In the genomic region with DNA sequence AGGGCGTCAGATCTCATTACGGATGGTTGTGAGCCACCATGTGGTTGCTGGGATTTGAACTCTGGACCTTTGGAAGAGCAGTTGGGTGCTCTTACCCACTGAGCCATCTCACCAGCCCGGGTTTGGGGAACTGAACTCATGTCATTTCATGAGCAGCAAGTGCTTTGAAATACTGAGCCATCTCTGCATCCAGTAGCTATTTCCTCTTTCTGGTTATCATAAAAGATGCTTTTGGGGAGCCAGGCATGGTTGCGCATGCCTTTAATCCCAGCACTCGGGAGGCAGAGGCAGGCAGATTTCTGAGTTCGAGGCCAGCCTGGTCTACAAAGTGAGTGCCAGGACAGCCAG, we compare ENCODE assay signal across 8 mouse cellular contexts. TPM values are rescaled to one million over a fixed set of nuclear protein-coding genes. Genes with fewer than 3 reads are reported as not detected.
"Had no signal": no experiment of that assay in that cellular context is flagged by ENCODE, and none has a peak within 500 bp of the region (broad histone marks: within the 10 kb centered on the region; RNA-seq: fewer than 3 reads in every experiment).

No protein-coding gene starts in this region.

RNA-seq across cellular contexts. Expression of a gene that starts 14.6 kb away (rescaled TPM):
- total RNA-seq: midbrain, postnatal 0 days had no signal
- polyA plus RNA-seq: liver, embryonic 16.5 days; lung, embryonic 14.5 days; midbrain, embryonic 11.5 days; midbrain, embryonic 15.5 days; myocyte; neural tube, embryonic 11.5 days; small intestine, adult 2 months had no signal
